Mouse (Mus musculus) liver, postnatal 0 days (tissue): ENCODE measurements around the gene Xylt2.

Source experiments
- CTCF ChIP-seq: sonication (generic); IDR thresholded peaks from 2 replicates; pipeline ENCODE4 v1.5.1; 2016; ENCODE audit warnings: antibody characterized with exemption, low read depth
- EP300 ChIP-seq: IDR thresholded peaks from 2 replicates; pipeline ENCODE4 v1.6.1; 2016; ENCODE audit warnings: antibody characterized with exemption, low read depth, mild to moderate bottlenecking

- no peak for TF ChIP-seq CTCF
- TF ChIP-seq EP300 = no peak
Observed at GRCm38 (mm10) chr11:94717239-94717638, 39.9 kb upstream of the Xylt2 start.
